Mouse (Mus musculus) heart, embryonic 14.5 days (tissue): ENCODE data around the gene Il6ra. TPM values are rescaled to one million over a fixed set of nuclear protein-coding genes. Genes with fewer than 3 reads are reported as not detected.

Experiments used
- ATAC-seq: fragments of 200-750 bp; cut with Nextera tagmentation; 2 replicates; pipeline ENCODE4 v1.8.0; 2017; ENCODE audit warnings: low read depth, moderate TSS enrichment; ENCODE audit not compliant: insufficient number of reproducible peaks, insufficient read depth, low FRiP score
- H3K27ac ChIP-seq, 2 experiments: fragments of 200-500 bp in 1 of 2; fragments of 300-500 bp in 1 of 2; sonication (generic) in 1 of 2; replicated peaks in 1 of 2; 2 replicates each; pipeline ENCODE4 v1.5.1; 2012 to 2014; ENCODE audit warnings: low read depth in 2 of 2, low read length in 2 of 2, control low read depth in 1 of 2, mild to moderate bottlenecking in 1 of 2, mixed read lengths in 1 of 2; ENCODE audit not compliant: control insufficient read depth in 1 of 2, insufficient read depth in 1 of 2
- H3K27me3 ChIP-seq: fragments of 300-500 bp; sonication (generic); 2 replicates; pipeline ENCODE4 v1.6.1; 2014; ENCODE audit warnings: mild to moderate bottlenecking, low read length, control low read depth; ENCODE audit not compliant: control insufficient read depth, insufficient read depth
- H3K36me3 ChIP-seq: fragments of 300-500 bp; sonication (generic); 2 replicates; pipeline ENCODE4 v1.6.1; 2014; ENCODE audit warnings: mild to moderate bottlenecking, control low read depth, low read length, mixed read lengths; ENCODE audit not compliant: control insufficient read depth, insufficient read depth
- H3K4me1 ChIP-seq, 2 experiments: fragments of 200-500 bp in 1 of 2; fragments of 300-500 bp in 1 of 2; sonication (generic) in 1 of 2; 2 replicates each; pipeline ENCODE4 v1.6.1; 2012 to 2014; ENCODE audit warnings: low read length in 2 of 2, control low read depth in 1 of 2, mixed read lengths in 1 of 2; ENCODE audit not compliant: control insufficient read depth in 2 of 2, insufficient read depth in 2 of 2
- H3K4me2 ChIP-seq: fragments of 300-500 bp; sonication (generic); 2 replicates; pipeline ENCODE4 v1.6.1; 2014; ENCODE audit warnings: mild to moderate bottlenecking, low read length
- H3K4me3 ChIP-seq, 2 experiments: fragments of 200-500 bp in 1 of 2; fragments of 300-500 bp in 1 of 2; sonication (generic) in 1 of 2; 2 replicates each; pipeline ENCODE4 v1.5.1; 2012 to 2014; ENCODE audit warnings: low read length in 2 of 2, mild to moderate bottlenecking in 2 of 2, control low read depth in 1 of 2, low read depth in 1 of 2, moderate library complexity in 1 of 2; ENCODE audit not compliant: control insufficient read depth in 1 of 2, insufficient read depth in 1 of 2
- H3K9ac ChIP-seq: fragments of 300-500 bp; sonication (generic); 2 replicates; pipeline ENCODE4 v1.6.1; 2014; ENCODE audit warnings: mild to moderate bottlenecking, low read length
- H3K9me3 ChIP-seq: fragments of 300-500 bp; sonication (generic); 2 replicates; pipeline ENCODE4 v1.6.1; 2016; ENCODE audit warnings: low read length, control low read depth; ENCODE audit not compliant: control insufficient read depth
- WGBS: fragments of 180-500 bp; shearing (Covaris S2); extraction: QIAGEN DNeasy Blood & Tissue Kit; methylation state at CpG from one replicate; pipeline ENCODE4 v1.1.7; 2014; 5-methylcytosine and 5-hydroxymethylcytosine counted together
- polyA plus RNA-seq: library from polyadenylated mRNA; unstranded; fragments of >200 nt; fragmentation: Nextera tagmentation; extraction: Ambion mirVana; gene quantifications from 2 replicates; pipeline ENCODE4 v1.2.1, GENCODE M21; 2014

Gene Il6ra
- polyA plus RNA-seq, 1 experiment from 2014 or later, result 0.32 TPM

DNA sequence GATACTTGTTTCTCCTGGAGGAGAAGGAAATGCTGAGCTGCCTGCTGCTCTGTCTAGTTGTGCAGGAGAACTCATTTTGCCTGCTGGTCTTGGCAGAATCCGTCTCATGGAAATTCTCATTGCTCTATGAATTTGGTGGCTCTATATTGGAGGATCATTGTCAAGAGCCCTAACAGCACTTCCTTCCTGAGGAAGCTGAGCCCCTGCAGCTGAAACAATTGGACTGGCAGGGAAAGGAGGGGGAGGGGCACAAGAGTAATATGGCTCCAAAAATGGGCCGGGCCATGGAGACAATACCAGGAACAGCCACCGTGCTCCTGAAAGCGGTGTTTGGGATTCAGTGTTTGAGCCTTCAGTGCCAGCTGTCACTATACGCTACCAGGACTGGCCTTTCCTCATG is 59.2 kb downstream of the Il6ra start:
- peak overlapping the region; percentile 80 to 82 for H3K27ac ChIP-seq
- H3K4me2 ChIP-seq, result no peak overlapping the region
- no peaks in the 10 kb centered on the region for H3K4me1 ChIP-seq
- WGBS, result 65% methylated on average over 5 of the region's 5 CpGs
- H3K4me3 ChIP-seq, result no peak overlapping the region
- H3K27me3 ChIP-seq, result no peaks in the 10 kb centered on the region
- H3K9me3 ChIP-seq, result 0 out of 2 replicates have a peak, but pooled peaks cover 5% of the 10 kb centered on the region
- peak; percentile 66 for ATAC-seq
- no peak overlapping the region for H3K9ac ChIP-seq
- H3K36me3 ChIP-seq, result peaks cover 39% of the 10 kb centered on the region

DNA sequence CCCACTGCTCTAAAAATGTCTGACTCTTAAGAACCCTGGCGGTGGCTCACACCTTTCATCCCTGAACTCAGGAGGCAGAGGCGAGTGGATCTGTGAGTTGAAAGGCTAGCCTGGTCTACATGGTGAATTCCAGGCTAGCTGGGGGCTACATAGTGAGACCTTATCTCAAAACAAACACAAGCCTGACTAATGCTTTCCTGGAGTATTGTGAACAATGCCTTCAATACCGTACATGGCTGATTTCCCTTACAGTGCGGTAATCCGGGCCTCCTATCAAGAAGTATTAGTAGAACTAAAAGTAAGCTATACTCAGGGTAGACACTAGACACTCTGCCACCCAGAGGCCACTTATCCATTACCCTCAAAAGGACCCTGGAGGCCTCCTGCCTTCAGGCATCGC is 64.9 kb downstream of the Il6ra start:
- no peak overlapping the region for H3K4me2 ChIP-seq
- WGBS, result 79% methylated on average over 6 of the region's 6 CpGs
- no peaks in the 10 kb centered on the region for H3K27me3 ChIP-seq
- peaks cover 22% of the 10 kb centered on the region; the same call in 1 of the 2 replicates for H3K36me3 ChIP-seq
- no peaks in the 10 kb centered on the region for H3K9me3 ChIP-seq
- H3K9ac ChIP-seq, result no peak overlapping the region
- H3K4me3 ChIP-seq, result no peak overlapping the region
- no peaks in the 10 kb centered on the region for H3K4me1 ChIP-seq
- H3K27ac ChIP-seq, result peak overlapping the region; percentile 70 to 79
- no peak for ATAC-seq

DNA sequence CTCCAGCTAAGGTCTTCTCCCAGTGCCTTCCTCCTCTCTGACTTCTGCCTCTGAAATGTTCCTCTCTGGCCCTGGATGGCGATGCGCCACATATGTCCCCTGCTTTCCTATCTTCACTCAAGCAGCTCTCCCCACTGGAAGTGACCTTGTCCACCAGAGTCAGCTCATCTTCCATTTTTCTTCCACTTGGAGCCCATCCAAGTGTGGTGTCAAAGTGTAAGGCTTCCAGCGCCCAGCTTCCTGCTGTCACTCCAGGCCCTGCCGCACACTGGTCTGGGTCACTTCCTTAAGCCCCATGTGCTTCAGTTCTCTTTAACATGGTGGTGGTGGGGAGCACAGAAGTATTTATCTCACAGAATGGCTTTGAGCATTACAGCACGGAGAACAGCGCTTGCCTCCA is 65.4 kb downstream of the Il6ra start:
- Histone ChIP-seq H3K36me3 (peaks cover 19% of the 10 kb centered on the region; the same call in 1 of the 2 replicates), H3K9ac (no peak overlapping the region), H3K27me3 (no peaks in the 10 kb centered on the region), H3K27ac (peak overlapping the region; percentile 70 to 79), H3K4me2 (no peak overlapping the region), H3K4me3 (no peak overlapping the region), H3K9me3 (no peaks in the 10 kb centered on the region), H3K4me1 (no peaks in the 10 kb centered on the region)
- ATAC-seq, result peak; percentile 55; the same call in 1 of the 2 replicates
- WGBS, result 64% methylated on average over 6 of the region's 6 CpGs

DNA sequence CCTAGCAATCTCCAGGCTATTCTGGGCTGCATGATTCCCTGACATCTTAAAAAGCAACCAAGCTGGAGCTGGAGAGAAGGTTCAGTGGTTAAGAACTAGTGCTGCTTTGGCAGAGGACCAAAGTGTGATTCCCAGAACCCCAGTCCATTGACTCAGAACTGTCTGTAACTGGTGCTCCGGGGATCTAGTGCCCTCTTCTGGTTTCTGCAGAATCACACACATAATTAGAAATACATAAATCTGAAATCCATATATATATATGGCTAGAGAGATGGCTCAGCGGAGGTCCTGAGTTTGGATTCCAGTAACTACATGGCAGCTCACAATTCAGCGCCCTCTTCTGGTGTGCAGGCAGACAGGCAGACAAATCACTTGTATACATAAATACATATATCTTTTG is 65.9 kb downstream of the Il6ra start:
- 72% methylated on average over 3 of the region's 3 CpGs for WGBS
- no peak overlapping the region for H3K4me3 ChIP-seq
- no peaks in the 10 kb centered on the region for H3K4me1 ChIP-seq
- peaks cover 15% of the 10 kb centered on the region; the same call in 1 of the 2 replicates for H3K36me3 ChIP-seq
- H3K9ac ChIP-seq, result no peak overlapping the region
- no peaks in the 10 kb centered on the region for H3K27me3 ChIP-seq
- ATAC-seq, result no peak
- H3K27ac ChIP-seq, result peak overlapping the region; percentile 5 to 79; a peak in 2 of 4 replicates
- no peaks in the 10 kb centered on the region for H3K9me3 ChIP-seq
- no peak overlapping the region for H3K4me2 ChIP-seq

DNA sequence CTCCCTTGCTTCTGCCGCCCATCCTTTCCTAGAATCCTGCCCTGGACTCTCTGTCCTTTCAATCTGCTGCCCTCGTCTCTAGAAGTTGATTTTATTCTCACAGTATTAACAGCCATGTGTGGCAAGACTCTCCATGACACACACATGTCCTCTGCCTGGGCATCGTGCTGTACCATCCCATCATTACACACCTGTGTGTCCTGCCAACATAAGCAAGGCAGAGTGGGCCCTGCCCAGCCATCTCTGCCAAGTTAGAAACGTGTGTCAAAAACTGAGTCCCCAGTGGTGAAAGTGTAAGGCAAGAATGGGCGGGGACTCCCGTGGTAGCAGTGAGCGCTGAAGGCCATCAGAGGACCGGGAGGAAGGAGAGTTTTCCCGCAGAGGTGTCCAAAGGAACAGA is 67.2 kb downstream of the Il6ra start:
- no peaks in the 10 kb centered on the region for H3K27me3 ChIP-seq
- H3K27ac ChIP-seq, result no peak overlapping the region
- no peak overlapping the region for H3K4me2 ChIP-seq
- no peaks in the 10 kb centered on the region for H3K4me1 ChIP-seq
- no peak overlapping the region for H3K9ac ChIP-seq
- H3K9me3 ChIP-seq, result no peaks in the 10 kb centered on the region
- peaks cover 6% of the 10 kb centered on the region; the same call in 1 of the 2 replicates for H3K36me3 ChIP-seq
- no peak for ATAC-seq
- H3K4me3 ChIP-seq, result no peak overlapping the region
- 79% methylated on average over 9 of the region's 9 CpGs for WGBS

DNA sequence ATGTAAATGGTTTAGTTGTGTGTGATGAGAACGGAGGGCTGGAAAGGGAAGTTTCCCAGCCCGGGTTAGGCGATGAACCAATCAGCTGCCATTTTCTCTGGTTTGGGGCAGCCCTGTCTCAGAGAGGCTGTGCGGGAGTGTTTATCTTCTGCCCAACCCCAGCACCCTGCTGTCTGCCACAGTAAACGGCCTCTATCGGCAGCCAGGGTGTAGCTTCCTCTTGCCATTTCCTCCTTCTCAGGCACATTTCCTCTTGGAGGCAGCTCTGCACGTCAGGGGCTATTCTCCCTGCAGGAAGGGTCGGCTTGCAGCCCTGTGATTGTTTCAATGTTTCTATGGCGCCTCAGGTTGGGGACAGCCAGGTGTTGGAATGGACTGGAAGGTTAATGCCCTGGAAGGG is 69.8 kb downstream of the Il6ra start:
- Histone ChIP-seq H3K36me3 (peaks cover 10% of the 10 kb centered on the region; the same call in 1 of the 2 replicates), H3K4me2 (no peak overlapping the region), H3K9me3 (no peaks in the 10 kb centered on the region), H3K4me3 (no peak overlapping the region), H3K27ac (peak overlapping the region; percentile 35 to 55; a peak in 3 of 4 replicates), H3K4me1 (no peaks in the 10 kb centered on the region), H3K27me3 (no peaks in the 10 kb centered on the region), H3K9ac (no peak overlapping the region)
- ATAC-seq, result peak; percentile 73; the same call in 1 of the 2 replicates
- WGBS, result 42% methylated on average over 9 of the region's 9 CpGs

DNA sequence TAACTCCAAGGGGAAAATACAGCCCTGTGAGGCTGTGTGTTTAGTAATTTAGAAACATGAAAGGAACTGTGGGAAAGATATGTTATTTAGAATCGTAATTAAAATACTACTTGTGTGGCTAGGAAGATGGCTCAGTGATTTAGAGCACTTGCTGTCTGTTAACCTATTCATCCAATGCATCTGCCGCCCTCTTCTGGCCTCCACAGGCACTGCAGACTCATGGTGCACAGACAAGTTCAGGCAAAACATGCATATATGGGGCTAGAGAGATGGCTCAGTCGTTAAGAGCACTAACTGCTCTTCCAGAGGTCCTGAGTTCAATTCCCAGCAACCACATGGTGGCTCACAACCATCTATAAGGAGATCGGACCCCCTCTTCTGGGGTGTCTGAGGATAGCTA is 70.7 kb downstream of the Il6ra start:
- H3K27me3 ChIP-seq, result no peaks in the 10 kb centered on the region
- no peak overlapping the region for H3K4me3 ChIP-seq
- peaks cover 10% of the 10 kb centered on the region; the same call in 1 of the 2 replicates for H3K36me3 ChIP-seq
- ATAC-seq, result no peak
- 71% methylated on average over 4 of the region's 4 CpGs for WGBS
- H3K4me1 ChIP-seq, result no peaks in the 10 kb centered on the region
- H3K9me3 ChIP-seq, result no peaks in the 10 kb centered on the region
- no peak overlapping the region; a peak in 1 of 4 replicates for H3K27ac ChIP-seq
- no peak overlapping the region for H3K9ac ChIP-seq
- H3K4me2 ChIP-seq, result no peak overlapping the region

DNA sequence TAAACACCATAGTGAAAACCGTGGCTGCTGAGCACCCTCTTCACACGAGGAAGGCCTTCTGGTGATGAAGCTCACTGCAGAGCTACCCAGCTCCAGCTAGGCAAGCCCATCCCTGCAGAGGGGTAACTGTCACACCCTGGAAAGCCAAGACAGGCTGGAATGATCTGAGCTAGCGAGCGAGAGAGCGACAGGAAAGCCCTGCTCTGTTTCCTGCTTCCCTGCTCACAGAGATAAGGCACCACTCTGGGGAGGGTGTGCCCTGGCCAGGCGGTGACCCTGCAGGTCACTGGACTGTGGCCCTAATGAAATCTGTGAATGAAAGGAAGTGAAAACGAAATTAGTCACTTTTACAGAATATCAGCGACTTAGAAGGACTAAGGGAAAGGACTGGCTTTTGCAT is 77.6 kb downstream of the Il6ra start:
- Histone ChIP-seq H3K4me1 (peaks cover 2 to 8% of the 10 kb centered on the region in 2 experiments; a peak in 1 of 4 replicates), H3K9me3 (no peaks in the 10 kb centered on the region), H3K36me3 (peaks cover 2% of the 10 kb centered on the region; the same call in 1 of the 2 replicates), H3K27ac (peak overlapping the region; percentile 2 to 64), H3K4me2 (no peak overlapping the region), H3K4me3 (no peak overlapping the region), H3K27me3 (peaks cover 32% of the 10 kb centered on the region), H3K9ac (no peak overlapping the region)
- peak; percentile 84 for ATAC-seq
- 16% methylated on average over 8 of the region's 8 CpGs for WGBS
